Mouse (Mus musculus) C2C12 (cell line): ENCODE data around the gene Cpt1b.

Experiments used
- CEBPB ChIP-seq: IDR thresholded peaks from one replicate; pipeline ENCODE4 v1.6.1; 2011; ENCODE audit warnings: low read depth, mild to moderate bottlenecking, control low read depth, moderate library complexity
- CTCF ChIP-seq: IDR thresholded peaks from one replicate; pipeline ENCODE4 v1.5.1; 2011; ENCODE audit not compliant: control insufficient read depth, insufficient read depth, insufficient read length
- FOSL1 ChIP-seq: IDR thresholded peaks from one replicate; pipeline ENCODE4 v1.8.0; 2011; ENCODE audit warnings: mild to moderate bottlenecking, low read length; ENCODE audit not compliant: poor library complexity, insufficient read depth, severe bottlenecking
- MAX ChIP-seq: IDR thresholded peaks from one replicate; pipeline ENCODE4 v1.6.1; 2011; ENCODE audit warnings: mild to moderate bottlenecking, control low read depth

- TF ChIP-seq MAX (no peak), CTCF (no peak), CEBPB (no peak), FOSL1 (no peak)
These were observed 7.3 kb upstream of the Cpt1b start for GRCm38 (mm10) chr15:89432946-89433345.
